Comparison of ENCODE assay signal across 9 mouse cellular contexts in the genomic region with DNA sequence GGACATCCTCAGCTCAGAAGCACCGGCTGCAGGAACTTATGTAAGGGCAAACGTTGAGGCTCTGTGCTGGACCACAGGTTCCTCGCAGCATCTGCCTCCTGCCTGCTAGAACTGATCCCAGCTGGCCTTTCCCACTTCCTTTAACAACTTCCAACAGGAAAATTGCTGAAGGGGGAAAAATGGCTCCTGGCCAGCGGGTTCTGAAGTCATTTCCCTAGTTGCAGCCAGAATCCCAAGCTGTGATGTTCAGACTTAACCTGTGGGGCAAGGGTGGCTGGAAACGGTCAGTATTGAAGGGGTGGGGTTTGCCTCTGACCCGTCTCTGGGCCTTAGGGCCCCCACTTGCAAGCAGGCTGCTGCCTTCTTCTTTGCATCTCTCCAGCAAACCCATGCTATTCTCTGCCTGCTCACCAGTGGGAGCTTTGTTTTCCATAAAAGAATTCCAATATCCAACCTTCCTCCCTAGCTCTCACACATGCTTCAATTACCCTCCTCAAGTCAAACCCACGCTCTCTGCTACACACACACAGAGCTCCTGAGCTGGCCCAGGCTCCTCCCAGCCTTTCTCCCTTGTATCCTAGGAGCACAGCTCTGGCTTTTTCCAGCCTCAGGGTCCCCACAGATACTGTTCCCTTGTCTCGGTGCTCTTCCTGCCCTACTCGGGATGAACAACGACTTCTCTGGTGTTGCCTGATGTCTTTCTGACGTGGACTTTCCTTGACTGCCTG.
DNase-seq lines count a peak whose midpoint lies in the region; ATAC-seq and TF ChIP-seq lines count a peak whose summit lies in the region.
"Had no signal": no experiment of that assay in that cellular context is flagged by ENCODE, and none has a peak within 500 bp of the region (broad histone marks: within the 10 kb centered on the region; RNA-seq: fewer than 3 reads in every experiment).

No protein-coding gene starts in this region.

- H3K4me1 ChIP-seq in heart, adult 2 months (ENCODE audit: control insufficient read depth, insufficient read depth, low read length) = peaks cover 18% of the 10 kb centered on the region
- H3K4me1 ChIP-seq in kidney, embryonic 15.5 days = peaks cover 28% of the 10 kb centered on the region
- peaks cover 55% of the 10 kb centered on the region for H3K4me1 ChIP-seq in neural tube, embryonic 13.5 days (replicated peaks)
- H3K4me1 ChIP-seq in forebrain, embryonic 14.5 days (ENCODE audit: control insufficient read depth, insufficient read depth, low read length) = 0 out of 2 replicates have a peak, but pooled peaks cover 2% of the 10 kb centered on the region

- 0 out of 2 replicates have a peak, but pooled peaks have one; percentile 56 for TF ChIP-seq EP300 in heart, adult 2 months (IDR thresholded peaks at IDR 0.05; ENCODE audit: insufficient read depth, low read depth, low read length)

- H3K79me2 ChIP-seq in heart, adult 2 months (replicated peaks; ENCODE audit: control insufficient read depth, insufficient read depth, low read length) = no peaks in the 10 kb centered on the region

- H3K4me3 ChIP-seq in heart, adult 2 months = no peak overlapping the region
- H3K4me3 ChIP-seq in kidney, embryonic 15.5 days (replicated peaks) = no peak overlapping the region
- H3K4me3 ChIP-seq in neural tube, embryonic 13.5 days = no peak overlapping the region
- no peak overlapping the region for H3K4me3 ChIP-seq in forebrain, embryonic 14.5 days (ENCODE audit: low read depth, low read length)
- H3K4me3 ChIP-seq: erythroblast, embryonic 14.5 days had no signal

- TF ChIP-seq POLR2A in heart, adult 2 months (IDR thresholded peaks at IDR 0.05; ENCODE audit: insufficient read depth, low read depth, low read length) = no peak; the same call in 1 of the 2 replicates

- H3K9ac ChIP-seq in heart, adult 2 months (ENCODE audit: low read depth, low read length) = no peak overlapping the region
- H3K9ac ChIP-seq in kidney, embryonic 15.5 days = no peak overlapping the region
- no peak overlapping the region for H3K9ac ChIP-seq in neural tube, embryonic 13.5 days
- no peak overlapping the region for H3K9ac ChIP-seq in forebrain, embryonic 14.5 days (ENCODE audit: low read length)

- H3K27ac ChIP-seq in heart, adult 2 months = peak overlapping the region; percentile 56
- peak overlapping the region; percentile 71 for H3K27ac ChIP-seq in kidney, embryonic 15.5 days
- peak overlapping the region; percentile 18; the same call in 1 of the 2 replicates for H3K27ac ChIP-seq in neural tube, embryonic 13.5 days (replicated peaks)
- no peak overlapping the region for H3K27ac ChIP-seq in forebrain, embryonic 14.5 days (ENCODE audit: low read depth, low read length)

- intact Hi-C loops in heart, adult 2 months (cut with DNase I) = no loop called here

- DNase-seq in left cerebral cortex, adult 11 months (ENCODE audit: low spot score) = peak; percentile 44
- DNase-seq in left cerebral cortex, adult 8-10 months (ENCODE audit: low spot score in 2 of 2) = no peak
- peak; percentile 81 to 86 for DNase-seq in heart, adult 2 months
- no peak for DNase-seq in forebrain, embryonic 14.5 days (ENCODE audit: low spot score)
- DNase-seq in retina, postnatal 1 day = no peak
- no peak for DNase-seq in spleen, postnatal 10 days (ENCODE audit: low spot score in 2 of 2)

- no peaks in the 10 kb centered on the region for H3K36me3 ChIP-seq in heart, adult 2 months (ENCODE audit: control insufficient read depth, insufficient read depth, low read length)
- H3K36me3 ChIP-seq in kidney, embryonic 15.5 days = no peaks in the 10 kb centered on the region
- no peaks in the 10 kb centered on the region for H3K36me3 ChIP-seq in neural tube, embryonic 13.5 days
- no peaks in the 10 kb centered on the region for H3K36me3 ChIP-seq in forebrain, embryonic 14.5 days (ENCODE audit: control insufficient read depth, insufficient read depth, low read length)

- no peaks in the 10 kb centered on the region for H3K27me3 ChIP-seq in heart, adult 2 months (ENCODE audit: control insufficient read depth, insufficient read depth, low read length)
- no peaks in the 10 kb centered on the region for H3K27me3 ChIP-seq in kidney, embryonic 15.5 days
- no peaks in the 10 kb centered on the region for H3K27me3 ChIP-seq in neural tube, embryonic 13.5 days
- no peaks in the 10 kb centered on the region for H3K27me3 ChIP-seq in forebrain, embryonic 14.5 days (replicated peaks; ENCODE audit: control insufficient read depth, insufficient read depth, low read length)

- WGBS in heart, adult 2 months = 39% methylated on average over 11 of the region's 11 CpGs
- WGBS in kidney, embryonic 15.5 days = 55% methylated on average over 11 of the region's 11 CpGs
- 72% methylated on average over 11 of the region's 11 CpGs for WGBS in neural tube, embryonic 13.5 days
- WGBS in forebrain, embryonic 14.5 days = 80% methylated on average over 11 of the region's 11 CpGs

- peak; percentile 37 for TF ChIP-seq CTCF in heart, adult 2 months (IDR thresholded peaks at IDR 0.05)

- no peaks in the 10 kb centered on the region for H3K9me3 ChIP-seq in kidney, embryonic 15.5 days (replicated peaks)
- no peaks in the 10 kb centered on the region for H3K9me3 ChIP-seq in neural tube, embryonic 13.5 days
- no peaks in the 10 kb centered on the region for H3K9me3 ChIP-seq in forebrain, embryonic 14.5 days (replicated peaks; ENCODE audit: control insufficient read depth, low read length)

- 0 out of 2 replicates have a peak, but pooled peaks have one; percentile 30 for ATAC-seq in kidney, embryonic 15.5 days (replicated peaks; ENCODE audit: low FRiP score)
- no peak for ATAC-seq in neural tube, embryonic 13.5 days (ENCODE audit: low read depth)
- ATAC-seq in forebrain, embryonic 14.5 days = no peak

- H3K4me2 ChIP-seq in kidney, embryonic 15.5 days = no peak overlapping the region
- H3K4me2 ChIP-seq in neural tube, embryonic 13.5 days = no peak overlapping the region
- H3K4me2 ChIP-seq in forebrain, embryonic 14.5 days (ENCODE audit: low read length) = no peak overlapping the region

Comparison
In these comparisons a context has a peak if more than half of its experiments do, and no peak if none do; other contexts are left out.
1. DNase-seq: peak in left cerebral cortex, adult 11 months (single experiment) and heart, adult 2 months (2 of 2); none in left cerebral cortex, adult 8-10 months (0 of 2), forebrain, embryonic 14.5 days (single experiment), retina, postnatal 1 day (single experiment) and spleen, postnatal 10 days (0 of 2).